Mouse (Mus musculus): ENCODE results near the gene Plod1. TPM values are rescaled to one million over a fixed set of nuclear protein-coding genes. Genes with fewer than 3 reads are reported as not detected.
A peak's percentile ranks its signal among the peaks of the same experiment; 100 is the strongest.

The Plod1 gene
- polyA plus RNA-seq, 1 experiment = 64.4 TPM

GRCm38 (mm10) chr4:147963623-147964022 is 27.1 kb upstream of the Plod1 start:
- no peak overlapping the region for H3K27ac ChIP-seq (ENCODE audit: insufficient read depth, low read length)
- H3K4me1 ChIP-seq (ENCODE audit: control insufficient read depth, insufficient read depth, low read length) = no peaks in the 10 kb centered on the region
- H3K4me3 ChIP-seq (ENCODE audit: insufficient read depth, low read length) = no peak overlapping the region
- TF ChIP-seq POLR2A (IDR thresholded peaks at IDR 0.05; ENCODE audit: low read depth, low read length) (no peak), CTCF (IDR thresholded peaks at IDR 0.05; ENCODE audit: borderline replicate concordance, insufficient read depth, low read length) (no peak)

GRCm38 (mm10) chr4:147962781-147963180 is 26.2 kb upstream of the Plod1 start:
- no peak overlapping the region for H3K4me3 ChIP-seq (ENCODE audit: insufficient read depth, low read length)
- H3K27ac ChIP-seq (ENCODE audit: insufficient read depth, low read length) = no peak overlapping the region
- no peak for TF ChIP-seq CTCF (IDR thresholded peaks at IDR 0.05; ENCODE audit: borderline replicate concordance, insufficient read depth, low read length)
- no peak for TF ChIP-seq POLR2A (IDR thresholded peaks at IDR 0.05; ENCODE audit: low read depth, low read length)
- H3K4me1 ChIP-seq (ENCODE audit: control insufficient read depth, insufficient read depth, low read length) = no peaks in the 10 kb centered on the region

- Histone ChIP-seq H3K4me1 (ENCODE audit: control insufficient read depth, insufficient read depth, low read length) (no peaks in the 10 kb centered on the region), H3K27ac (ENCODE audit: insufficient read depth, low read length) (no peak overlapping the region), H3K4me3 (ENCODE audit: insufficient read depth, low read length) (no peak overlapping the region)
- TF ChIP-seq CTCF (IDR thresholded peaks at IDR 0.05; ENCODE audit: borderline replicate concordance, insufficient read depth, low read length) (peak; percentile 48; the same call in 1 of the 2 replicates), POLR2A (IDR thresholded peaks at IDR 0.05; ENCODE audit: low read depth, low read length) (no peak)
These were observed 23.6 kb upstream of the Plod1 start for GRCm38 (mm10) chr4:147959881-147960831.

GRCm38 (mm10) chr4:147957141-147957540 is 20.6 kb upstream of the Plod1 start:
- TF ChIP-seq CTCF (IDR thresholded peaks at IDR 0.05; ENCODE audit: borderline replicate concordance, insufficient read depth, low read length) (no peak), POLR2A (IDR thresholded peaks at IDR 0.05; ENCODE audit: low read depth, low read length) (no peak)
- Histone ChIP-seq H3K4me1 (ENCODE audit: control insufficient read depth, insufficient read depth, low read length) (no peaks in the 10 kb centered on the region), H3K4me3 (ENCODE audit: insufficient read depth, low read length) (no peak overlapping the region), H3K27ac (ENCODE audit: insufficient read depth, low read length) (no peak overlapping the region)

GRCm38 (mm10) chr4:147953590-147953989 is 17.0 kb upstream of the Plod1 start:
- Histone ChIP-seq H3K4me3 (ENCODE audit: insufficient read depth, low read length) (no peak overlapping the region), H3K27ac (ENCODE audit: insufficient read depth, low read length) (no peak overlapping the region), H3K4me1 (ENCODE audit: control insufficient read depth, insufficient read depth, low read length) (no peaks in the 10 kb centered on the region)
- no peak for TF ChIP-seq CTCF (IDR thresholded peaks at IDR 0.05; ENCODE audit: borderline replicate concordance, insufficient read depth, low read length)
- no peak for TF ChIP-seq POLR2A (IDR thresholded peaks at IDR 0.05; ENCODE audit: low read depth, low read length)

- Histone ChIP-seq H3K4me3 (ENCODE audit: insufficient read depth, low read length) (no peak overlapping the region), H3K27ac (ENCODE audit: insufficient read depth, low read length) (no peak overlapping the region), H3K4me1 (ENCODE audit: control insufficient read depth, insufficient read depth, low read length) (no peaks in the 10 kb centered on the region)
- no peak for TF ChIP-seq POLR2A (IDR thresholded peaks at IDR 0.05; ENCODE audit: low read depth, low read length)
- no peak for TF ChIP-seq CTCF (IDR thresholded peaks at IDR 0.05; ENCODE audit: borderline replicate concordance, insufficient read depth, low read length)
These were observed 10.9 kb upstream of the Plod1 start for GRCm38 (mm10) chr4:147947511-147947910.

GRCm38 (mm10) chr4:147943005-147943404 is 6.4 kb upstream of the Plod1 start:
- no peak for TF ChIP-seq CTCF (IDR thresholded peaks at IDR 0.05; ENCODE audit: borderline replicate concordance, insufficient read depth, low read length)
- TF ChIP-seq POLR2A (IDR thresholded peaks at IDR 0.05; ENCODE audit: low read depth, low read length) = no peak
- peaks cover 10% of the 10 kb centered on the region; the same call in 1 of the 2 replicates for H3K4me1 ChIP-seq (ENCODE audit: control insufficient read depth, insufficient read depth, low read length)

GRCm38 (mm10) chr4:147941045-147942020 is 4.8 kb upstream of the Plod1 start:
- H3K4me1 ChIP-seq (ENCODE audit: control insufficient read depth, insufficient read depth, low read length) = peaks cover 11% of the 10 kb centered on the region; the same call in 1 of the 2 replicates
- H3K4me3 ChIP-seq (ENCODE audit: insufficient read depth, low read length) = peak overlapping the region; percentile 88
- no peak overlapping the region for H3K27ac ChIP-seq (ENCODE audit: insufficient read depth, low read length)
- no peak for TF ChIP-seq POLR2A (IDR thresholded peaks at IDR 0.05; ENCODE audit: low read depth, low read length)
- TF ChIP-seq CTCF (IDR thresholded peaks at IDR 0.05; ENCODE audit: borderline replicate concordance, insufficient read depth, low read length) = no peak

More at GRCm38 (mm10) chr4:147943005-147943404, 6.4 kb upstream of the Plod1 start:
- H3K4me3 ChIP-seq (ENCODE audit: insufficient read depth, low read length) = no peak overlapping the region
- no peak overlapping the region for H3K27ac ChIP-seq (ENCODE audit: insufficient read depth, low read length)

GRCm38 (mm10) chr4:147940576-147941044 is 4.0 kb upstream of the Plod1 start, which contains the start of gene 2510039O18Rik:
Gene 2510039O18Rik (plus strand): TSS chr4:147940895.
- TF ChIP-seq POLR2A (IDR thresholded peaks at IDR 0.05; ENCODE audit: low read depth, low read length) (peak; percentile 87), CTCF (IDR thresholded peaks at IDR 0.05; ENCODE audit: borderline replicate concordance, insufficient read depth, low read length) (no peak)
- Histone ChIP-seq H3K4me3 (ENCODE audit: insufficient read depth, low read length) (peak within 1 kb of the TSS; percentile 88), H3K4me1 (ENCODE audit: control insufficient read depth, insufficient read depth, low read length) (peaks cover 11% of the 10 kb centered on the region; the same call in 1 of the 2 replicates), H3K27ac (ENCODE audit: insufficient read depth, low read length) (peak within 1 kb of the TSS; percentile 78)
